Mouse (Mus musculus): ENCODE measurements around the gene Krt14. TPM values are rescaled to one million over a fixed set of nuclear protein-coding genes. Genes with fewer than 3 reads are reported as not detected.

Krt14 gene
- polyA plus RNA-seq, 1 experiment from 2014 or later: 10.0 TPM

GRCm38 (mm10) chr11:100155497-100156255 is 51.7 kb downstream of the Krt14 start:
- peak overlapping the region; percentile 37 for H3K4me2 ChIP-seq (replicated peaks; ENCODE audit: low read depth)
- peak overlapping the region; percentile 70 for H3K27ac ChIP-seq (ENCODE audit: low read depth, low read length)
- WGBS: 38% methylated on average over 8 of the region's 8 CpGs
- no peak for TF ChIP-seq CTCF (IDR thresholded peaks at IDR 0.05; ENCODE audit: low read depth)
- no peaks in the 10 kb centered on the region for H3K27me3 ChIP-seq (replicated peaks; ENCODE audit: control insufficient read depth, insufficient read depth, low read length)
- H3K9ac ChIP-seq (ENCODE audit: low read depth, low read length): 0 out of 2 replicates have a peak overlapping the region, but pooled peaks have one; percentile 17
- no peaks in the 10 kb centered on the region for H3K9me3 ChIP-seq (ENCODE audit: control insufficient read depth)
- H3K36me3 ChIP-seq (ENCODE audit: control insufficient read depth, insufficient read depth): no peaks in the 10 kb centered on the region
- no peak overlapping the region for H3K4me3 ChIP-seq (ENCODE audit: low read depth, low read length)
- no peak for ATAC-seq
- H3K4me1 ChIP-seq (replicated peaks; ENCODE audit: control insufficient read depth, insufficient read depth, low read length): peaks cover 18% of the 10 kb centered on the region; the same call in 1 of the 2 replicates

Other genes with a start within 250 kb of the Krt14 start
- not detected in 2 replicates for gene Krtap29-1, start 228.5 kb downstream of the Krt14 start, polyA plus RNA-seq (2015; fragmentation: Nextera tagmentation; extraction: Ambion mirVana)
- not detected in 2 replicates for gene Krtap16-1, start 221.0 kb downstream of the Krt14 start, polyA plus RNA-seq (2015; fragmentation: Nextera tagmentation; extraction: Ambion mirVana)
- 0.16 TPM in 1 of 2 replicates, not detected in the other for gene Krtap17-1, start 213.6 kb downstream of the Krt14 start, polyA plus RNA-seq (2015; fragmentation: Nextera tagmentation; extraction: Ambion mirVana)
- gene Krt33a, start 191.3 kb downstream of the Krt14 start, polyA plus RNA-seq (2015; fragmentation: Nextera tagmentation; extraction: Ambion mirVana): not detected in 2 replicates
- gene Krt33b, start 177.7 kb downstream of the Krt14 start, polyA plus RNA-seq (2015; fragmentation: Nextera tagmentation; extraction: Ambion mirVana): not detected in 2 replicates
- not detected in 2 replicates for gene Krt34, start 166.0 kb downstream of the Krt14 start, polyA plus RNA-seq (2015; fragmentation: Nextera tagmentation; extraction: Ambion mirVana)
- 0.07 TPM in 1 of 2 replicates, not detected in the other for gene Krt31, start 157.0 kb downstream of the Krt14 start, polyA plus RNA-seq (2015; fragmentation: Nextera tagmentation; extraction: Ambion mirVana)
- gene Krt32, start 119.3 kb downstream of the Krt14 start, polyA plus RNA-seq (2015; fragmentation: Nextera tagmentation; extraction: Ambion mirVana): not detected in 2 replicates
- gene Krt35, start 111.3 kb downstream of the Krt14 start, polyA plus RNA-seq (2015; fragmentation: Nextera tagmentation; extraction: Ambion mirVana): 0.26 and 0.44 TPM in 2 replicates
- 0.09 and 0.16 TPM in 2 replicates for gene Krt36, start 101.9 kb downstream of the Krt14 start, polyA plus RNA-seq (2015; fragmentation: Nextera tagmentation; extraction: Ambion mirVana)
- not detected in 2 replicates for gene Krt13, start 86.0 kb downstream of the Krt14 start, polyA plus RNA-seq (2015; fragmentation: Nextera tagmentation; extraction: Ambion mirVana)
- gene Krt15, start 71.6 kb downstream of the Krt14 start, polyA plus RNA-seq (2015; fragmentation: Nextera tagmentation; extraction: Ambion mirVana): 1.2 and 1.5 TPM in 2 replicates
- gene Krt19, start 58.9 kb downstream of the Krt14 start, polyA plus RNA-seq (2015; fragmentation: Nextera tagmentation; extraction: Ambion mirVana): 491 and 533 TPM in 2 replicates
- gene Krt9, start 14.3 kb downstream of the Krt14 start, polyA plus RNA-seq (2015; fragmentation: Nextera tagmentation; extraction: Ambion mirVana): not detected in 2 replicates
- not detected in 2 replicates for gene Krt16, start 41.4 kb upstream of the Krt14 start, polyA plus RNA-seq (2015; fragmentation: Nextera tagmentation; extraction: Ambion mirVana)
- gene Krt17, start 53.5 kb upstream of the Krt14 start, polyA plus RNA-seq (2015; fragmentation: Nextera tagmentation; extraction: Ambion mirVana): 5.3 and 7.8 TPM in 2 replicates
- 0.12 and 0.18 TPM in 2 replicates for gene Krt42, start 62.3 kb upstream of the Krt14 start, polyA plus RNA-seq (2015; fragmentation: Nextera tagmentation; extraction: Ambion mirVana)
- gene Eif1, start 112.3 kb upstream of the Krt14 start, polyA plus RNA-seq (2015; fragmentation: Nextera tagmentation; extraction: Ambion mirVana): 1,650 and 1,730 TPM in 2 replicates
- 1.1 and 5.0 TPM in 2 replicates for gene Gast, start 126.9 kb upstream of the Krt14 start, polyA plus RNA-seq (2015; fragmentation: Nextera tagmentation; extraction: Ambion mirVana)
- 10.0 and 10.4 TPM in 2 replicates for gene Hap1, start 148.6 kb upstream of the Krt14 start, polyA plus RNA-seq (2015; fragmentation: Nextera tagmentation; extraction: Ambion mirVana)
- gene Jup, start 190.2 kb upstream of the Krt14 start, polyA plus RNA-seq (2015; fragmentation: Nextera tagmentation; extraction: Ambion mirVana): 102 and 103 TPM in 2 replicates
- gene P3h4, start 207.3 kb upstream of the Krt14 start, polyA plus RNA-seq (2015; fragmentation: Nextera tagmentation; extraction: Ambion mirVana): 17.0 and 17.2 TPM in 2 replicates
- gene Fkbp10, start 208.1 kb upstream of the Krt14 start, polyA plus RNA-seq (2015; fragmentation: Nextera tagmentation; extraction: Ambion mirVana): 31.7 and 37.0 TPM in 2 replicates
- 31.6 and 33.0 TPM in 2 replicates for gene Nt5c3b, start 234.3 kb upstream of the Krt14 start, polyA plus RNA-seq (2015; fragmentation: Nextera tagmentation; extraction: Ambion mirVana)
- 0.13 and 0.14 TPM in 2 replicates for gene Klhl10, start 234.4 kb upstream of the Krt14 start, polyA plus RNA-seq (2015; fragmentation: Nextera tagmentation; extraction: Ambion mirVana)